Mouse (Mus musculus): Measurements from ENCODE around the gene Thy1. TPM values are rescaled to one million over a fixed set of nuclear protein-coding genes. Genes with fewer than 3 reads are reported as not detected.

Thy1 gene
- polyA plus RNA-seq, 3 experiments from 2014 or later = 179 to 228 (median 209) TPM

DNA sequence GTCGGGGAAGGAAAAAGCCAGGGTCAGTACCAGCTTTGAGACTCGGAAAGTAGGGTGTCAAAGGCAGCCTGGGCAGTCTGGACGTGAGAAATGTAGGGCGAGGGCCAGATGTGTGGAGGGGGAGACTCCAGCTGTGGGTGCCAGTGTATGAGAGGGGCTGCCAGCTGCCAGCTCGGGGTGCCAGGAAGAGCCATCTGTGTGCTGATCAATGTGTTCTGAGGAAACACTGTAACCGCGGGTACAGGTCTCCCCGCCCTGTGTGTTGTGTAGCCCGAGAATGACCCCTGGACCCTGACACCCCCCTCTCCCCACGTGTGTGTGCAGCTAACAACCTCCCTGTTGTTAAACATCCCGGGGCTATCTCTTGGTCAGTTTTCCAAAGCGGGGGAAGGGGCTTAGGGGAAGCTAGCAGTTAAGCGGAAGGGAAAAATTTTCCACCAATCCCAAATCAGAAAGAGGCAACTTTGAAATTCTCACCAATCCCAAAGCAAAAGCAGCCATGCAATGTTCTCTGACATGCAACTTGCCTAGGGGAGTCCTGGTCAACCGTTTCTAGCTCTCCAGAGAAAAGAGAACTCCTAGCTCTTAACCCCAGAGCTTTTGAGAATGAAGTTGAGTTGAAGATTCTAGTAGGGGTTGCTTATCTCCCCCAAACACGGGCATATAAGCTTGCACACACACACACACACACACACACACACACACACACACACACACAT, 24.2 kb downstream of the Thy1 start:
- peak; percentile 27 for ATAC-seq

DNA sequence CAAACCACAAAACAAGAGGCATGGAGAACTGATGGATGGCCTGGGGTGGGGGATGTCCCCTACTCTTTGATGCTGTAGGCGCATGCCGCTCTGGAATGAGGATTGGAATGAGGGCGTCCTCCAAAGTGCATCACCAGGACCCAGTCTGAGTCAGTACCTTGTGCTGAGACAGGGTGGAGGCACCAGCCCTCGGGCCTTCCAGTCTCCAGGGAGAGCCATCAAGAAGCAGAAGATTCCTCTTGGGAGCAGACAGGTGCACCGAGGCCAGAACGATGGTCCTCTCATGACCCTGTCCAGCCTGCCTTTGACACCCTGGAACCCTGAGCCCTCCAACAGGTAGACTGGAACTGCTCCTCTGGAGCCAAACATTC, 24.8 kb downstream of the Thy1 start:
- ATAC-seq = no peak

DNA sequence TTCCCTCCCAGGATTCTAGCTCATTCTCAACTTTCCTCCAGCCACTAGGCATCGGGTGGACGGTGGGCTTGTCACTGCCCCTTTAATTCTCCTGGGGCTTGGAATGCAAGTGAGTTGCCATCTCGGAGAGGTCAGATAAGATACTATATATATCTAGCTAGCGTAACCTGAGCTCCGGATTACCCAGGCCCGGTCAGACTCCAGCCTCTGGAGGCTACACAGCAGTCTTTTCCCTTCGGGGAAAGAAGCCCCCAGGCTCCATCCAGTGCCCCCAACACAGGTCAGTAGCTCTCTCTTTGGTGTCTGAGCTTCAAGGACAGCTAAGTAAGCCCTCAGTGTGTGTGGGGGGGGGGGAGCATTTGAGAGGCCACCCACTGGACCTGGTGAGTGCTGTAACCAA, 26.1 kb downstream of the Thy1 start:
- no peak for ATAC-seq

DNA sequence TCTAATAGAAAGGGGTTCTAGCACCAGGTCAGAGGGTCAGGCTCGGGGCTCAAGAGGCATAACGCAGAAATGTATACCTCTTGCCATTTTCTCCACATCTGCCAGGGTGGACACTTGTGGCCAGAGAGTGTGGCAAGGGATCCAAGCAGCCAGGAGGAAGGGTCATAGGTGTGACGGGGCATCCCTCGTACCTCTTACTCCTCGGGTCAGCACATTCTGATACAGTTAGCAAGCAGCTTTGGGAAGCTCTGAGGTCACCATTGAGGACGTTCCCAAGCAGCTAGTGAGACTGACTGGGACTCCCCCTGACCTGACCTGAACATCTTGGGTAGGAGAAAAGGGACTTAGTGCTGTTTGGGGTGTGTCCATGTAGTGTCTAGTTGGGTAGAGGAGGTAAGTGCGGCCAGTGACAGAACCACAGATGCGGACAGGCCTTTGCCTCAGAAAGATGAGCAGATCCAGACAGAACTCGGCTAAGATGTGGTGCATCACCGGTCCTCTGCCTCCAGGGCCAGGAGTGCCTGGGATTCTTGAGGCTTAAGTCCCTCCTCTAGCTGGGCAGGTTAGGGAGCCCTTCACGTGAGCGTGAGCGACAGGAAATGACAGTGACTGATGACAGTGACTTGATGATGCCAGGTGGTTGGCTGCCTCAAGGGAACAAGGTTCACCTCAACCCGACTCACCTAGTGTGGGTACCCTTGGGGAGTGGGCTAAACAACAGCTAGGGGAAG, 27.1 kb downstream of the Thy1 start:
- ATAC-seq = no peak

DNA sequence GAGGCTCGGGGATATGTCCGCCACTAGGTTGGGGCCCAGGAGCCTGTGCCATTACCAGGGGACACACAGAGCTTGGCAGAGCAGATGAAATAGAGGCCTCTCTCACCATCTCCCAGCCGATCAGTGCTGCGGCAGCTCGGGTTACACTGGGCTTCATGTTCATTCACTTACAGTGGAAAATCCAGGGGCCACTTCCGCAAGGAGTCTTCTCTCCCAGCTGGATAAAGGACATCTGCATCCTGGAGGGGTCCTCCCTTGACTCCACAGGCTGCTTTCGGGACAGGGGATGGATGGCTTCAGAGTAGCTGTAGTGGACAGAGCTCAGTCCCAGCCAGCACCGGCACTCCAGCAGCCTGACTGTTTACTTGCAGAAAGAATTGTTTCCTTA, 27.7 kb downstream of the Thy1 start:
- no peak for ATAC-seq

DNA sequence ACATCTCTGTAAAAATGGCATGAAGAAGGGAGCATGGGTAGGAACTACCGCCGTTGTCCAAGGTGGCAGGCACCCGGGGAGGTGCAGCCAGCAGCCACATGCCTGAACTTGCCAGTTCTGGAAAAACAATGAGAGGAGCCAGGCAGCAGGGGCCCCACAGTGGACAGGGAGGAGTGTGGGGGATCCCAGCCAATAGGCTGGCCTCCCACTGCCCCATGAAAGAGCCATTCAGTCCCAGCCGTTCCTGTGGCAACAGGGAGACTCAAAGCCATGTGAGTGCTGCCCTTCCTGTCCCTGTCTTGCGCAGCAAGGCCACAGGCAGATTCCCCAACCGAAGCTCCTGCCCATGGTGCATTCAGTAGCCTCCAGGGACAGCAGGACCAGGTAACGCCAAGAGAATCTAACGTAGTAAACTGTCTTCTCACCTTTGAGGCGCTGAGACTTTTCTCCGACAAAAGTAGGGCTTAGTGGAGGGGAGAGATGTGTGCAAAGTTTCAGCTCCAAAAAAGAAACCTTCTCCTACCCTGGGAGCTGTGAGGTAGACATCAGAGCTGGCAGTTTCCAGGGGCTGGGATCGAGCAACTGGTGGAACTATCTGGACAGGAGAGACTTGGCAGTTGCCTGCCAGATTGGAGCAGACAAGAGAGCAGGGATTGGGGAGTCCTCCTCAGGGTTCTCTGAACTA, 28.9 kb downstream of the Thy1 start:
- ATAC-seq = no peak

DNA sequence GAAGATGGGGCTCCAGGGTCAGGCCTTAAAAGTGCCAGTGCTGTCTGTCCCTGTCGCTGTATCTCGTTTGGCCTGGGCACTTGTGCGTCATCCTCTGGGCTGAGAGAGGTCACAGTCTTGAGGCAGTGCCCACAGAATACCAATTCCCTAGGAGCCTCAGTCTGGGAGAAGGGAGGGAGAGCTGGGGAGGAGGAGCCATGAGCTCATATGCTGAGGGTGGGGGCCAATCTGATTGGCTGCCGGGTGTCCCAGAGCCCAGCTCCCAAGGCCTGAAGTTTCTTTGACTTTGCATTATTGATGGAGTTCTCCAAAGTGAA, 29.4 kb downstream of the Thy1 start:
- ATAC-seq = no peak

DNA sequence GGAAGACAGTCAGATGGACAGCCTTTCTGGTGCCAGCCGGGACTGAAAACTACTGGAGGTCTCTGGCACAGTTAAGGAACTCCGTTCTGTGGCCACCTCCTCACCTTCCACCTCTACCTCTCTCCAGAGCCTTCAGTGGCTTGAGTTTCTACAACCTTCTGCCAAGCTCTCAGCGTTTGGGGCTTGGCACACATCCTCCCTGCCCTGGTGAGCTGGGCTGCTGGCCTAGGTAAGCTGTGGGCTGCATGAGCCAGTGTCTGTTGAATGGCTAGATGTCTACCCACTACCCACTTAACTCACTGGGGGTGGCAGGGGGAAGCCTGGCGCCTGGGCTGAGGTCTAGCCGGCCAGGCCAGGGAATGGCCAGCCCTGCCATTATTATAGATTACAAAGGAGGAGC, 29.9 kb downstream of the Thy1 start:
- ATAC-seq = no peak

DNA sequence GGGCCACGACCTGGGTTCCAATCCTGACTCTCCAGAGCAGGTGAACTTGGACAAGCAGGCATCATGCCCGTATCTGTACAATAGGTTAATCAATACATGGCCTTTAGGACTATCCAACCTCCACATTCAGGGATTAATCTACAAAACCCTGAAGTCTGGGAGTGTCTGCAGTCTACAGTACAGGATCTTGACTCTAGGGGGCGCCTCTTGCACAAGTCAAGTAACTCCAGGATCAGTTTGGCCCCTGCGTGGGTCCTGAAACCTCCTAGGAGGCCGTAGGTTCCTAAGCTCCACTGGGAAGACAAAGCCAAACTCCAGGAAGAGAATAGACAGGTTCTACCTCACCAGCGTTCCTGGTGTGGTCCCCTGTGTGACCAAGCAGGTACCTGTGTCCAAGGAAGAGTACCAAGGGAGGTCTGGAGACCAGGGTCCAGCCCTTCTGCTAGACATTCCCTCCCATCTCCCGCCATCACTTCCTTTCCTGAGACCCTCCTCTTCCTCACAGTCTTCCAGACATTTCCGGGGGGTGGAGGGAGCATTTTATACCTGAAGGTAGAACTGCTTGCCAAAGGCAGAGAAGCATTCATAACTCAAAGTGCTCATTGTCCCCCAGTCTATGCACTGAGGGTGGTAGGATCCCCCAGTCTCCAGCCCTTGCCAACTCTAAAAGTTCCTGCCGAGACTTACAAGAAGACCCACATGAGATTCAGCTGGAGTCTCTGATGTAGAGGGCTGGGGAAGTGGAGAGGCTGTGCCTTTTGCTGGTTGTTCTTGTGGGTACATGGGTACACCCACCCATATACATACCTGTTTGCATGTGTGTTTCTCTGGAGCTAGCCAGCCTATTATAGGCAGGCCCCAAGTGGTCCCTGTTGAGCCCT, 31.5 kb downstream of the Thy1 start:
- no peak for ATAC-seq

DNA sequence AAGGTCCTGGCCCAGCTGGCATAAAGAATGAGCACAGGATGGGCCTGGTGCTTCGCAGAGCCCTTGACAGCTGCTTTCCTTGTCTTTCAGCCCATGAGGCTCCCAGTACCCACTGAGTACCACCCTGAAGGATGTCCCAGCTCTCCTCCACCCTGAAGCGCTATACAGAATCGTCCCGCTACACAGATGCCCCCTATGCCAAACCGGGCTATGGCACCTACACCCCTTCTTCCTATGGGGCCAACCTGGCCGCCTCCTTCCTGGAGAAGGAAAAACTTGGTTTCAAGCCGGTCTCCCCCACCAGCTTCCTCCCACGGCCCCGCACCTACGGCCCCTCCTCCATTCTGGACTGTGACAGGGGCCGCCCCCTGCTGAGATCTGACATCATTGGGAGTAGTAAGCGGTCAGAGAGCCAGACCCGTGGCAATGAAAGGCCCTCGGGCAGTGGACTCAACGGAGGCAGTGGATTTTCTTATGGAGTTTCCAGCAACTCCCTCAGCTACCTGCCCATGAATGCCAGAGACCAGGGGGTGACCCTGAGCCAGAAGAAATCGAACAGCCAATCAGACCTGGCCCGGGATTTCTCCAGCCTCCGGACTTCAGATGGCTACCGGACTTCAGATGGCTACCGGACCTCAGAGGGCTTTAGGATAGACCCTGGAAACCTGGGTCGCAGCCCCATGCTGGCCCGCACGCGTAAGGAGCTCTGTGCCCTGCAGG, 32.3 kb downstream of the Thy1 start:
- no peak for ATAC-seq

DNA sequence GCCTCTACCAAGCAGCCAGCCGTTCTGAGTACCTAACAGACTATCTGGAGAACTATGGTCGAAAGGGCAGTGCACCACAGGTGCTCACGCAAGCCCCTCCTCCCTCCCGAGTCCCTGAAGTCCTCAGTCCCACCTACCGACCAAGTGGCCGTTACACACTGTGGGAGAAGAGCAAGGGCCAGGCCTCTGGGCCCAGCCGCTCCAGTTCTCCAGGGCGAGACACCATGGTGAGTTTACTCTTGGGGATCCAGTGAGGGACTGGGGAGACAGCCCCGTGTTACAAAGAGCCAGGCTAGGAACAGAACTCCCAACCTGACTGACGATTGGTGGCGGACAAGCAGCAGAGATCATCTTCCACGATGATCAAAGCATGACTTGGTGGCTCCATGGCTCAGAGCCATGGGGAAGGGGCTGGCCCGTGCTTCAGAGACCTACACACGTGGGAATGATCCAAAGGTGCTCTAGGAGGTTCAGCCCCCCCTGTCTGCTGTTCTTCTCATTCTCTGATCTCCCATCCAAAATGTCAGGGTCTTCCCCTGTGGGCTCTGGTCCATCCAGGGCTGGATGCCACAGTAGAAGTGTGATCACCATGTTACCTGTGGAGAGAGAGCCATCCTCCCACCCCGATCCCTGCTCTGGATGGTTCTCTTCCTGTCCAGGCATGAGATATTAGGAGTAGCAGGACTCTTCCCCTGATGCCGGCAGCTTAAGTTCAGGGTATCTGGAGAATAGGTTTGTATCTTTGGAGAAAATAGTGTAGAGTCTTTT, 33.0 kb downstream of the Thy1 start:
- ATAC-seq = no peak

DNA sequence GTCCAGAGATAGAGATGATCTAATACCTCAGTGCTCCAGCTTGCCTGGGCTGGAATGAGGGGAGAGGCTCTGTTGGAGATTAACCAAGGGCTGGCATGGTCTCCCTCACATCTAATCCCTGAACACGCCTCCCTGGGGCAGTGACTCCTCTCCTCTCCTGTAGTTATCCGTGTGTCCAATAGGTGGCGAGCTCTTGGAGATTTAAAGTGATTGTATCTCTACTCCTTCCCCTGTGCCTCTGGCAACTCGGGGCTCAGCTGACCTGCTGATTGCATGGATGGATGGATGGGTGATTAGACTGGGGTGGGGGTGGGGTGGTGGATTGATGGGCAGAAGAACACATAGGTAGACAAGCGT, 33.6 kb downstream of the Thy1 start:
- peak; percentile 54 for ATAC-seq

DNA sequence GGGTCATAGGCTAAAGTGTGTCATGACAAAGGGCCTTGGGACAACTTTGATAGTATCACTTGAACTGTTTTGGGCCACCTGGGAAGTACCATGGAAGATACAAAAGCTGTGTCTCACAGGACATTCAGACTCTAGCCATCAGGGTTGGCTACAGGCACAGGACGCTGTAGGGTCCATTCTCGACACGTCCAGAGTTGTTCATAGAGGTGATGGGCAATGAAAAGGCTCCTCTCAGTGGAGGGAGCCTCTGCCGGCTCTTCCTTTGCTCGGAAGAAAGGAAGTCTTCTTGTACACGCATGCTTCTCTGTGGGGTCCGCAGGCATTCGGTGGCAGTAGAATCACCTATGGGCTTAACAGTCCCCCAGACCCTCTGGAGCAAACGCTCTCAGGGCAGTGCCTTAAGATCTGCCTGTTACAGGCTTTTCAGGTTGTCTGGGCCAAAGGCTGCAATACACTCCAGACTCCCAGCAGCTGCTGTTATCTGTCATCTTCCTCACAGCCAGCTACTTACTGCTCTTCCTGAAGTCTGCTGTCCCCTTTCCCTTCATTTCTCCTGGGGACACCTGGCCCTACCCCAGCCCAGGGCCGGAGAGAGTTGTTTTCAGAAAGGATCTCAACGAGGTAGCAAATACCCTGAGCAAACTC, 34.2 kb downstream of the Thy1 start:
- no peak for ATAC-seq

DNA sequence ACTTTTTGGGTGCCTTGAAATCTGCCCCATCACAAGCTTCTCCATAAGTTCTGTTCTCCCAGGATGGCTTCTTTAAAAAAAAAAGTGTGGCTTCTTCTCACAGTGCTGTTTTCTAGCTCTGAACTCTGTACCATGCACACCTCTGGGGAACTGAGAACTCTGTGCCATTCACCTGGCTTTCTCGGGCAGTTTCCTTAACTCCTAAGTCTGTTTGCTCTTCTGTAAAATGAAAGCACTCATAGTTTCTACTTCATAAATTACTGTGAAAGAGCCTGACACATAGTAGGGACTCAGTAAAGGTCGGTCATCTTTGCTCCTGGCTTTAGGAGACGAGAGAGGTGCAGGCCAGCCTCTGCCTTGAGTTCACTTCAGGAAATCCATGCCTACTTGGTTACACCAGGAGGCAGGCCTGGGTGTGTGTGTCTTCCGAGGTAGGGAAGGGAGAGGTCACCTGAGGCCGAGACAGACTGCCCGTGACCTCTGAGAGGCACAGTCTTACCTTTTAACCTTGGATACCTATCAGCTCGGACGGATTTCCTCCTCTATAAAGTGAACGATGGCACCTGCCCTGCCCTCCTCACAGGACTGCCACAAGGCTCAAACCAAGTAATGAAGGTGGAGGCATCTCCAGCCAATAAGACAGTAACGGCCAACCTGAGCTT, 35.1 kb downstream of the Thy1 start:
- ATAC-seq = no peak

DNA sequence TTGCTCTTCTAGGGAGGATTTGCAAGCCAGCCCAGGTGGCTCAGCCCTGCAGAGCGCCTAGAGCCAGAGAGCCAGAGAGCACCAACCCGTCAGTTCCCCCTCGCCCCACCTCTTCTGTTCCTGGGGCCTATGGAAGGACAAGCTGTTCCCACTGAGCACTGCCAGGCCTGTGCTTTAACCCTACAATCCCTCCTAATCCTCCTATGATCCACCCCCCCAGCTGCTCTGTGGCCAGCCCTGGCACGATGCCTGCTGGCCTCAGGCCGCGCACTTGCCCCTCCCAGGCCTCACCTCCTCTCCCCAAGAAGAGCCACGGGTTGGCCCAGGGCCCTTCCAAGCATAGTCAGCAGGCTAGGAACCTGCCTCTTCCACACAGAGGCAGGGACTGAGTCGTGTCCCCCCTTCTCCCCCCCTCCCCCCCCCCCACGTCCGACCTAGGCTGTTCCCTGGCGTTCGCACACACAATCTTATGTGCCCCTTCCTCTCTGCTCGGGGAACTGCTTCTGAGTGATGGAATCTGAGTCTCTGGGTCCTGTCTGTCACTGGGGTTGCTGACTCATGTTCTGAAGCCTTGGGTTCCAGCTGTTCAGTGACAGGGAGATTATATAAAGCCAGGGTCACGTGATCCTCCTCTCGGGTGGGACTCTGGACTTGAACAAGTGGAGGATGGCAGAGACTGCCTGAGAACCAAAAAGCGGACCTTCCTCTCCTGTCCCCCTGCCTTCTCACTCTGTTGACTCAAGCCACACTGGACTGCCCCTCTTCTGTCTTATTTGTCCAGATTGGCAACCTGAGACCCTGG, 36.0 kb downstream of the Thy1 start:
- ATAC-seq = no peak

DNA sequence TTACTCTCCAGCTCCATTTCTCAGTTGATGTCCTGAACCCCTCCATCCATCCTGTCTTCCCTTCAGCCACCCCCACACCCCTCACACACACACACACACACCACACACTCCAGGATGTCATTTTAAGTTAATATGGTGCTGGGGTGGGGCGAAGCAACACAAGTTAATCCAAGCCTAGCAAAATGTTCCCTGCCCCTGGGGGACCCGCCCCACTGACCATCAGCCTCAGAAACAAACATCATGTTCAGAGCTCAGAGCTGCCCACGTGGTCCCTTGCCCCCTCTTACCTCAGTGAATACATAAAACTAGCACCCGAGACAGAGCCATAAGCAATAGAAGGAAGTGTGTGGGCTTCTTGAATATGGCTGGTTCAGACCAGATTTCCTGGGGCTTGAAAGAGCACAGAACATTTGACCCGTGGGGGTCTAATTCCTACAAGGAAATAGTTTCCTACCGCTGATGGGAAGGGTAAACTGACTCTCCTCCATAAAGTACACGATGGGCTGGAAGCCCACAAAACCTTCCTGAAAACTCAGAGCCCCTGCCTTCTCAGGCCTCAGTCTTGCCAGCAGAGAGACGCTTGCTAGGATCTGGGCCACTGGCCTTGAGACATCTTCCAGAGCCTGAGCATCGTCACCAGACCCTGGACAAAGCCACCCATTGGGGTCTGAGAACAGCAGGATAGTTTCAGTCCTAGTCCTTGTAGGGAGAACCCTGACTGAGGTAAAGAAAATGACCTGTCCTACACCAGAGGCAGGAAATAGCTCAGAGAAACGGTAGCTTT, 37.0 kb downstream of the Thy1 start:
- no peak for ATAC-seq

DNA sequence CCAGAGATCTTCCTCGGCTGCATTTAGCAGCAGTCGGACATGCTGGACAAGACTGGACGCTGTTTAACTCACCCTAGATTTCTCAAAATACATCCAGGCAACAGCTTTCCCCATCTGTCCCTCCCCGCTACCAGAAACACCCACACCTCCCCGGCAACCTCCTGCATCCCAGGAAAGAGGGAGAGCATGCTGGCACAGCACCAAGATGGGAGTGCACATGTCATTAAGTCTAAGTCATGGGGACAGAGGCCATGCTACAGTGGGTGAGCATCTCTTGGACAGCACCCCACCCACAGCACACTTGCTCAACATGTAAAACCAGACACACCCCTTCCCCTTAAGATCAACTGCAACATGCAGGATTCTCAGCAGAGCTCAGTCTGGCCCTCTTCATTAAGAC, 37.8 kb downstream of the Thy1 start:
- ATAC-seq = no peak

DNA sequence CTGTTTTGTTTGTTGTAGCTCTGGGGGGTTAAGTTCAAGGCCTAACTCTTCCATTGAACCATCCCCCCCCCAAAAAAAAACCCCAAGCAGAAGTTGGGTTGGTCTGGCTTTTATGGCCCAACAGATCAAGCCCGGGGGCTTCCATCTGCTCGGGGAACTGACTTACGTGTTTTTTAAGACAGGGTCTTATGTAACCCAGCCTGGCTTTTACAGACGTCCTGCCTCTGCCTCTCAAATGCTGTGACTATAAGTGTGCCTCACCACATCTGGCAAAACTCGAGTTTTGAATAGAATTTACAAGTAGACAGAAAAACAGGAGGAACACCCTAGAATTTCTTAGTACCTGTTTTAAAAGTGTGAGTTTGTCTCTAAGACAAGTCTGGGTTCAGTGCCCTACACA, 38.4 kb downstream of the Thy1 start:
- ATAC-seq = no peak

DNA sequence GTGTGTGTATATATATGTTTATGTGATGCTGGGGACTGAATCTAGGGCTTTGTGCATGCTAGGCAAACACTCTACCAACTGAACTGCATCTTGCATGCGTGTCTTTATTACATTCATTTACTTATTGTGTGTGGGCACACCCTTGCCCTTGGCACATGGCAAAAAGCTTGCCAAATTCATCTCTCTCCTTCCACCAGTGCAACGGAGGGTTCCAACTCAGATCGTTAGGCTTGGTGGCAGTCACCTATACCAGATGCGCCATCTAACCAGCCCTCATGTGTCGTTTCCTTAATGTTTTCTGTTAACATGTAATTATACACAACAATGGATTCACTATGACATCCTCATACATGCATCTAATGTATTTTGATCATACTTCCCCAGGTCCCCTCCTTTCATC, 39.1 kb downstream of the Thy1 start:
- no peak for ATAC-seq

Measured in inflammation-experienced regulatory T-cells, adult 6 months (primary cell).